Mouse (Mus musculus): ENCODE data around the gene Rap1b. TPM values are rescaled to one million over a fixed set of nuclear protein-coding genes. Genes with fewer than 3 reads are reported as not detected.

The Rap1b gene
- polyA plus RNA-seq, 1 experiment: 48.8 TPM

- Histone ChIP-seq H3K4me1 (ENCODE audit: control insufficient read depth, insufficient read depth, low read length) (no peaks in the 10 kb centered on the region; the same call in 1 of the 2 replicates), H3K27ac (ENCODE audit: insufficient read depth, low read length) (no peak overlapping the region), H3K4me3 (replicated peaks; ENCODE audit: insufficient read depth, low read depth, low read length) (no peak overlapping the region), H3K27me3 (ENCODE audit: control insufficient read depth, insufficient read depth, low read length) (no peaks in the 10 kb centered on the region)
- TF ChIP-seq POLR2A (IDR thresholded peaks at IDR 0.05; ENCODE audit: borderline replicate concordance, insufficient read depth, low read length): no peak
- TF ChIP-seq CTCF (IDR thresholded peaks at IDR 0.05; ENCODE audit: borderline replicate concordance, insufficient read depth, low read depth, low read length): no peak
- DNase-seq: no peak
- 52% methylated on average over 5 of the region's 5 CpGs for WGBS
Observed at GRCm38 (mm10) chr10:117843690-117844089, 2.1 kb downstream of the Rap1b start.

GRCm38 (mm10) chr10:117841765-117842164 is 4.1 kb downstream of the Rap1b start:
- Histone ChIP-seq H3K27me3 (ENCODE audit: control insufficient read depth, insufficient read depth, low read length) (no peaks in the 10 kb centered on the region), H3K4me1 (ENCODE audit: control insufficient read depth, insufficient read depth, low read length) (no peaks in the 10 kb centered on the region; the same call in 1 of the 2 replicates), H3K27ac (ENCODE audit: insufficient read depth, low read length) (no peak overlapping the region), H3K4me3 (replicated peaks; ENCODE audit: insufficient read depth, low read depth, low read length) (no peak overlapping the region)
- WGBS: 81% methylated on average over 1 of the region's 1 CpGs
- no peak for TF ChIP-seq POLR2A (IDR thresholded peaks at IDR 0.05; ENCODE audit: borderline replicate concordance, insufficient read depth, low read length)
- TF ChIP-seq CTCF (IDR thresholded peaks at IDR 0.05; ENCODE audit: borderline replicate concordance, insufficient read depth, low read depth, low read length): no peak
- DNase-seq: no peak

- no peak for TF ChIP-seq CTCF (IDR thresholded peaks at IDR 0.05; ENCODE audit: borderline replicate concordance, insufficient read depth, low read depth, low read length)
- no peak for TF ChIP-seq POLR2A (IDR thresholded peaks at IDR 0.05; ENCODE audit: borderline replicate concordance, insufficient read depth, low read length)
- H3K27ac ChIP-seq (ENCODE audit: insufficient read depth, low read length): no peak overlapping the region
- DNase-seq: no peak
- no peaks in the 10 kb centered on the region for H3K4me1 ChIP-seq (ENCODE audit: control insufficient read depth, insufficient read depth, low read length)
- no peaks in the 10 kb centered on the region for H3K27me3 ChIP-seq (ENCODE audit: control insufficient read depth, insufficient read depth, low read length)
- WGBS: 86% methylated on average over 5 of the region's 5 CpGs
- no peak overlapping the region for H3K4me3 ChIP-seq (replicated peaks; ENCODE audit: insufficient read depth, low read depth, low read length)
Observed at GRCm38 (mm10) chr10:117840431-117840995, 5.3 kb downstream of the Rap1b start.

GRCm38 (mm10) chr10:117839737-117840136 is 6.1 kb downstream of the Rap1b start:
- WGBS: 89% methylated on average over 3 of the region's 3 CpGs
- no peak for TF ChIP-seq POLR2A (IDR thresholded peaks at IDR 0.05; ENCODE audit: borderline replicate concordance, insufficient read depth, low read length)
- TF ChIP-seq CTCF (IDR thresholded peaks at IDR 0.05; ENCODE audit: borderline replicate concordance, insufficient read depth, low read depth, low read length): no peak
- no peak overlapping the region for H3K27ac ChIP-seq (ENCODE audit: insufficient read depth, low read length)
- no peaks in the 10 kb centered on the region for H3K4me1 ChIP-seq (ENCODE audit: control insufficient read depth, insufficient read depth, low read length)
- H3K27me3 ChIP-seq (ENCODE audit: control insufficient read depth, insufficient read depth, low read length): no peaks in the 10 kb centered on the region
- no peak for DNase-seq
- no peak overlapping the region for H3K4me3 ChIP-seq (replicated peaks; ENCODE audit: insufficient read depth, low read depth, low read length)

GRCm38 (mm10) chr10:117838924-117839323 is 6.9 kb downstream of the Rap1b start:
- no peak overlapping the region for H3K27ac ChIP-seq (ENCODE audit: insufficient read depth, low read length)
- no peaks in the 10 kb centered on the region for H3K27me3 ChIP-seq (ENCODE audit: control insufficient read depth, insufficient read depth, low read length)
- no peaks in the 10 kb centered on the region for H3K4me1 ChIP-seq (ENCODE audit: control insufficient read depth, insufficient read depth, low read length)
- no peak for DNase-seq
- WGBS: 80% methylated on average over 3 of the region's 3 CpGs
- TF ChIP-seq CTCF (IDR thresholded peaks at IDR 0.05; ENCODE audit: borderline replicate concordance, insufficient read depth, low read depth, low read length): no peak
- no peak for TF ChIP-seq POLR2A (IDR thresholded peaks at IDR 0.05; ENCODE audit: borderline replicate concordance, insufficient read depth, low read length)
- no peak overlapping the region for H3K4me3 ChIP-seq (replicated peaks; ENCODE audit: insufficient read depth, low read depth, low read length)

GRCm38 (mm10) chr10:117836354-117836753 is 9.5 kb downstream of the Rap1b start:
- no peak for DNase-seq
- H3K27me3 ChIP-seq (ENCODE audit: control insufficient read depth, insufficient read depth, low read length): no peaks in the 10 kb centered on the region
- no peak overlapping the region for H3K4me3 ChIP-seq (replicated peaks; ENCODE audit: insufficient read depth, low read depth, low read length)
- H3K27ac ChIP-seq (ENCODE audit: insufficient read depth, low read length): no peak overlapping the region
- 87% methylated on average over 2 of the region's 2 CpGs for WGBS
- no peaks in the 10 kb centered on the region for H3K4me1 ChIP-seq (ENCODE audit: control insufficient read depth, insufficient read depth, low read length)
- no peak for TF ChIP-seq POLR2A (IDR thresholded peaks at IDR 0.05; ENCODE audit: borderline replicate concordance, insufficient read depth, low read length)
- TF ChIP-seq CTCF (IDR thresholded peaks at IDR 0.05; ENCODE audit: borderline replicate concordance, insufficient read depth, low read depth, low read length): no peak

- no peak for TF ChIP-seq CTCF (IDR thresholded peaks at IDR 0.05; ENCODE audit: borderline replicate concordance, insufficient read depth, low read depth, low read length)
- no peak for TF ChIP-seq POLR2A (IDR thresholded peaks at IDR 0.05; ENCODE audit: borderline replicate concordance, insufficient read depth, low read length)
- DNase-seq: no peak
- Histone ChIP-seq H3K27me3 (ENCODE audit: control insufficient read depth, insufficient read depth, low read length) (no peaks in the 10 kb centered on the region), H3K4me1 (ENCODE audit: control insufficient read depth, insufficient read depth, low read length) (no peaks in the 10 kb centered on the region), H3K27ac (ENCODE audit: insufficient read depth, low read length) (no peak overlapping the region), H3K4me3 (replicated peaks; ENCODE audit: insufficient read depth, low read depth, low read length) (no peak overlapping the region)
- WGBS: 53% methylated on average over 5 of the region's 5 CpGs
Observed at GRCm38 (mm10) chr10:117835453-117835852, 10.4 kb downstream of the Rap1b start.

- 87% methylated on average over 3 of the region's 3 CpGs for WGBS
- no peak for DNase-seq
- Histone ChIP-seq H3K27ac (ENCODE audit: insufficient read depth, low read length) (no peak overlapping the region), H3K4me3 (replicated peaks; ENCODE audit: insufficient read depth, low read depth, low read length) (no peak overlapping the region), H3K27me3 (ENCODE audit: control insufficient read depth, insufficient read depth, low read length) (no peaks in the 10 kb centered on the region), H3K4me1 (ENCODE audit: control insufficient read depth, insufficient read depth, low read length) (no peaks in the 10 kb centered on the region; the same call in 1 of the 2 replicates)
- TF ChIP-seq POLR2A (IDR thresholded peaks at IDR 0.05; ENCODE audit: borderline replicate concordance, insufficient read depth, low read length) (no peak), CTCF (IDR thresholded peaks at IDR 0.05; ENCODE audit: borderline replicate concordance, insufficient read depth, low read depth, low read length) (no peak)
Observed at GRCm38 (mm10) chr10:117830797-117831196, 15.0 kb downstream of the Rap1b start.

All from cerebellum, adult 2 months (tissue).